ENCODE assay signal across 31 mouse cellular contexts in the genomic region with DNA sequence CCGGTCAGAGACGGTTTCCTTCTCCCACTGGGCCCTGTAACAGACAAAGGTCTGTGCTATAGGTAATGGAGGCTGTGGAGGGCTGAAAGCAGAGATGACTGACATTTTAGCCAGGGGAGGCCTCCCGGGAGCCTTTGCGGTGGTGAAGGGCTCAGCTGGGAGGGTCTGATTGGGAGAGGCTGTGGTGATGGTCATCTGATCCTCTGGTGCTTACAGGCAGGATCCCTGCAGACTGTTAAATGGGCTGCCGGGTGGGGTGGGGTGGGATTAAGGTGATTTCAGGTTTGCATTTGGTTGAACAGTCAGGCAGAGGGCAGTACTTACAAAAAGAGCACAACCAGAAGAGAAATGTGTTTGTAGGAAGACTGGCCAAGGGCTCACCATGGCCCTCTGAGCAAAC. TPM values are rescaled to one million over a fixed set of nuclear protein-coding genes. Genes with fewer than 3 reads are reported as not detected.
A peak's percentile ranks its signal among the peaks of the same experiment; 100 is the strongest.
DNase-seq lines count a peak whose midpoint lies in the region; ATAC-seq lines count a peak whose summit lies in the region.
"Had no signal": no experiment of that assay in that cellular context is flagged by ENCODE, and none has a peak within 500 bp of the region (broad histone marks: within the 10 kb centered on the region; RNA-seq: fewer than 3 reads in every experiment).

No protein-coding gene starts in this region.

- no peaks in the 10 kb centered on the region for H3K27me3 ChIP-seq in hindbrain, embryonic 10.5 days (ENCODE audit: insufficient read depth, poor library complexity, severe bottlenecking)
- H3K27me3 ChIP-seq in hindbrain, embryonic 13.5 days: no peaks in the 10 kb centered on the region
- no peaks in the 10 kb centered on the region for H3K27me3 ChIP-seq in embryonic facial prominence, embryonic 11.5 days (ENCODE audit: control insufficient read depth, insufficient read depth, low read length)
- H3K27me3 ChIP-seq: forebrain, embryonic 12.5 days; heart, embryonic 15.5 days; hindbrain, embryonic 12.5 days; midbrain, embryonic 13.5 days; neural tube, embryonic 15.5 days; stomach, embryonic 15.5 days had no signal

- H3K4me1 ChIP-seq in hindbrain, embryonic 10.5 days (replicated peaks): peaks cover 36% of the 10 kb centered on the region
- H3K4me1 ChIP-seq in hindbrain, embryonic 13.5 days (replicated peaks): peaks cover 39% of the 10 kb centered on the region
- 0 out of 2 replicates have a peak, but pooled peaks cover 3% of the 10 kb centered on the region for H3K4me1 ChIP-seq in embryonic facial prominence, embryonic 11.5 days (ENCODE audit: control insufficient read depth, insufficient read depth, low read length)

- no peaks in the 10 kb centered on the region for H3K36me3 ChIP-seq in hindbrain, embryonic 10.5 days
- no peaks in the 10 kb centered on the region for H3K36me3 ChIP-seq in hindbrain, embryonic 13.5 days
- no peaks in the 10 kb centered on the region for H3K36me3 ChIP-seq in embryonic facial prominence, embryonic 11.5 days (replicated peaks; ENCODE audit: control insufficient read depth, insufficient read depth, low read depth, low read length)
- H3K36me3 ChIP-seq: forebrain, embryonic 12.5 days; G1E; hindbrain, embryonic 12.5 days; limb, embryonic 12.5 days; lung, embryonic 15.5 days; midbrain, embryonic 13.5 days; neural tube, embryonic 15.5 days; stomach, embryonic 15.5 days had no signal

- DNase-seq in hindbrain, embryonic 10.5 days (ENCODE audit: low spot score): peak; percentile 24
- peak; percentile 64 for DNase-seq in ES-CJ7 (ENCODE audit: low read depth, low spot score)
- DNase-seq in embryonic facial prominence, embryonic 11.5 days (ENCODE audit: low spot score): peak; percentile 17
- no peak for DNase-seq in cerebellum, adult 18-20 months
- DNase-seq in right cerebral cortex, adult 18-20 months: no peak
- no peak for DNase-seq in thymus, postnatal 36 days
- DNase-seq: adrenal gland, postnatal 14 days; cerebellum, adult 11 months; cerebellum, adult 9-11 months; gastrocnemius, postnatal 10 days; kidney, adult 9 months; kidney, postnatal 14 days; lung, postnatal 4 days; retina, postnatal 1 day; right cerebral cortex, postnatal 25 days; thymus, adult 18-20 months; thymus, postnatal 25 days had no signal

- no peak overlapping the region for H3K4me3 ChIP-seq in hindbrain, embryonic 10.5 days
- no peak overlapping the region for H3K4me3 ChIP-seq in hindbrain, embryonic 13.5 days
- H3K4me3 ChIP-seq in embryonic facial prominence, embryonic 11.5 days (ENCODE audit: low read depth, low read length): no peak overlapping the region
- H3K4me3 ChIP-seq: erythroblast, embryonic 14.5 days; forebrain, embryonic 12.5 days; heart, embryonic 15.5 days; hindbrain, embryonic 12.5 days; limb, embryonic 12.5 days; lung, embryonic 15.5 days; megakaryocyte, embryonic 14.5 days; midbrain, embryonic 13.5 days; neural tube, embryonic 15.5 days; stomach, embryonic 15.5 days had no signal

- H3K9me3 ChIP-seq in hindbrain, embryonic 10.5 days: no peaks in the 10 kb centered on the region
- no peaks in the 10 kb centered on the region for H3K9me3 ChIP-seq in hindbrain, embryonic 13.5 days
- H3K9me3 ChIP-seq in embryonic facial prominence, embryonic 11.5 days (replicated peaks; ENCODE audit: control insufficient read depth, low read length): no peaks in the 10 kb centered on the region
- H3K9me3 ChIP-seq: forebrain, embryonic 12.5 days; G1E; heart, embryonic 15.5 days; hindbrain, embryonic 12.5 days; limb, embryonic 12.5 days; lung, embryonic 15.5 days; megakaryocyte, embryonic 14.5 days; midbrain, embryonic 13.5 days; neural tube, embryonic 15.5 days; stomach, embryonic 15.5 days had no signal

- ATAC-seq in hindbrain, embryonic 13.5 days (ENCODE audit: low FRiP score): no peak
- 0 out of 2 replicates have a peak, but pooled peaks have one; percentile 30 for ATAC-seq in embryonic facial prominence, embryonic 11.5 days (replicated peaks; ENCODE audit: insufficient number of reproducible peaks, low FRiP score, low TSS enrichment, low read depth)
- ATAC-seq: intestine, embryonic 16.5 days; midbrain, embryonic 13.5 days had no signal

- H3K4me2 ChIP-seq in hindbrain, embryonic 13.5 days: no peak overlapping the region
- no peak overlapping the region for H3K4me2 ChIP-seq in embryonic facial prominence, embryonic 11.5 days (ENCODE audit: low read depth, low read length)
- H3K4me2 ChIP-seq: forebrain, embryonic 12.5 days; heart, embryonic 15.5 days; hindbrain, embryonic 12.5 days; limb, embryonic 12.5 days; liver, embryonic 11.5 days; lung, embryonic 15.5 days; midbrain, embryonic 13.5 days; neural tube, embryonic 15.5 days; stomach, embryonic 15.5 days had no signal

- peak overlapping the region; percentile 73 for H3K27ac ChIP-seq in hindbrain, embryonic 10.5 days
- no peak overlapping the region for H3K27ac ChIP-seq in hindbrain, embryonic 13.5 days
- H3K27ac ChIP-seq in embryonic facial prominence, embryonic 11.5 days (replicated peaks; ENCODE audit: low read depth, low read length): no peak overlapping the region
- H3K27ac ChIP-seq: forebrain, embryonic 12.5 days; heart, embryonic 15.5 days; hindbrain, embryonic 12.5 days; limb, embryonic 12.5 days; lung, embryonic 15.5 days; midbrain, embryonic 13.5 days; neural tube, embryonic 15.5 days; stomach, embryonic 15.5 days had no signal

- 40% methylated on average over 5 of the region's 5 CpGs for WGBS in hindbrain, embryonic 10.5 days
- 36% methylated on average over 5 of the region's 5 CpGs for WGBS in hindbrain, embryonic 13.5 days
- WGBS in embryonic facial prominence, embryonic 11.5 days: 31% methylated on average over 5 of the region's 5 CpGs

- H3K9ac ChIP-seq in hindbrain, embryonic 13.5 days: no peak overlapping the region
- no peak overlapping the region for H3K9ac ChIP-seq in embryonic facial prominence, embryonic 11.5 days (replicated peaks; ENCODE audit: low read length)
- H3K9ac ChIP-seq: forebrain, embryonic 12.5 days; heart, embryonic 15.5 days; hindbrain, embryonic 12.5 days; limb, embryonic 12.5 days; lung, embryonic 15.5 days; midbrain, embryonic 13.5 days; neural tube, embryonic 15.5 days; stomach, embryonic 15.5 days had no signal

RNA-seq across cellular contexts. Expression of gene Jdp2, which starts 27.0 kb away (rescaled TPM):
- polyA plus RNA-seq in hindbrain, embryonic 10.5 days (2016; fragmentation: Nextera tagmentation; extraction: Ambion mirVana): 0.25 TPM in 1 of 2 replicates, not detected in the other
- polyA plus RNA-seq in hindbrain, embryonic 13.5 days (2015; fragmentation: Nextera tagmentation; extraction: Ambion mirVana): 0.32 and 0.42 TPM in 2 replicates
- 0.27 and 0.49 TPM in 2 replicates for polyA plus RNA-seq in embryonic facial prominence, embryonic 11.5 days (2014; fragmentation: Nextera tagmentation; extraction: Ambion mirVana)
- polyA plus RNA-seq: G1E had no signal

Comparison
In these comparisons a context has a peak if more than half of its experiments do, and no peak if none do; other contexts are left out.
1. DNase-seq: peak in hindbrain, embryonic 10.5 days (single experiment), ES-CJ7 (single experiment) and embryonic facial prominence, embryonic 11.5 days (single experiment); none in cerebellum, adult 18-20 months (0 of 2), right cerebral cortex, adult 18-20 months (single experiment) and thymus, postnatal 36 days (0 of 2).